Mouse (Mus musculus) Patski (cell line): ENCODE results near the gene Ahdc1. TPM values are rescaled to one million over a fixed set of nuclear protein-coding genes. Genes with fewer than 3 reads are reported as not detected.

Experiments
- ATAC-seq: fragments of 100-300 bp; one replicate; pipeline ENCODE4 v1.8.0; 2021
- CTCF ChIA-PET: fragments of 350-600 bp; sonication (Branson Sonifier 250); formaldehyde crosslinking; loops from one replicate; lab custom pipeline; 2022; ENCODE audit warnings: inconsistent platforms; lab: Charles Lee
- POLR2A ChIA-PET: fragments of 350-600 bp; sonication (Branson Sonifier 250); formaldehyde crosslinking; loops from one replicate; lab custom pipeline; 2022; ENCODE audit warnings: antibody characterized with exemption, inconsistent platforms; lab: Charles Lee
- DNase-seq: peaks from one replicate; pipeline ENCODE4 v3.0.0-alpha.2; 2011; ENCODE audit warnings: low read depth, low spot score
- H3K27me3 ChIP-seq: fragments of 371-371 bp; one replicate; pipeline ENCODE4 v1.5.1; 2021
- CTCF ChIP-seq: fragments of 100-300 bp; IDR thresholded peaks from one replicate; pipeline ENCODE4 v1.5.1; 2021
- in situ Hi-C: fragments of 300-500 bp; cut with MboI; formaldehyde crosslinking; loops from 3 replicates; pipeline ENCODE4 v1.11.1; 2018; ENCODE audit warnings: low pct_unique_long_range_greater_than_20kb, mixed read lengths
- polyA plus RNA-seq: library from polyadenylated mRNA; unstranded; gene quantifications from one replicate; pipeline ENCODE4 v1.2.3, GENCODE M21; 2021

Ahdc1 gene
- polyA plus RNA-seq, 1 experiment from 2014 or later = 25.6 TPM

GRCm38 (mm10) chr4:133118775-133119375, 107.8 kb downstream of the Ahdc1 start:
- ATAC-seq (no peak), DNase-seq (no peak)
- POLR2A ChIA-PET = no interaction called here
- CTCF ChIA-PET = interaction anchor here (1.2 kb wide), 1 partner anchor 82 kb away, joined by 3 read pairs; no protein-coding TSS in a partner anchor
- in situ Hi-C loops = no loop called here
- no peak for TF ChIP-seq CTCF
- no peaks in the 10 kb centered on the region for H3K27me3 ChIP-seq

GRCm38 (mm10) chr4:133119579-133119978, 108.5 kb downstream of the Ahdc1 start:
- H3K27me3 ChIP-seq = no peaks in the 10 kb centered on the region
- in situ Hi-C loops = no loop called here
- ATAC-seq (no peak), DNase-seq (no peak)
- CTCF ChIA-PET = interaction anchor here (1.2 kb wide), 1 partner anchor 81 kb away, joined by 3 read pairs; no protein-coding TSS in a partner anchor
- POLR2A ChIA-PET = no interaction called here
- no peak for TF ChIP-seq CTCF

- no peak for TF ChIP-seq CTCF
- no peaks in the 10 kb centered on the region for H3K27me3 ChIP-seq
Measured at GRCm38 (mm10) chr4:133120833-133121321, 109.8 kb downstream of the Ahdc1 start.

GRCm38 (mm10) chr4:133121416-133121815, 110.4 kb downstream of the Ahdc1 start:
- no peaks in the 10 kb centered on the region for H3K27me3 ChIP-seq
- ATAC-seq (no peak), DNase-seq (no peak)
- no peak for TF ChIP-seq CTCF
- CTCF ChIA-PET = interaction anchor here (1.1 kb wide), 1 partner anchor 9 kb away, joined by 3 read pairs; no protein-coding TSS in a partner anchor
- POLR2A ChIA-PET = no interaction called here
- in situ Hi-C loops = no loop called here

More at GRCm38 (mm10) chr4:133120833-133121321, 109.8 kb downstream of the Ahdc1 start:
- no peak for ATAC-seq
- in situ Hi-C loops = no loop called here
- no peak for DNase-seq
- CTCF ChIA-PET = interaction anchor here (1.1 kb wide), 1 partner anchor 9 kb away, joined by 3 read pairs; no protein-coding TSS in a partner anchor
- POLR2A ChIA-PET = interaction anchor here (0.8 kb wide), 1 partner anchor 107 kb away, joined by 4 read pairs; no protein-coding TSS in a partner anchor

- TF ChIP-seq CTCF = no peak
- no peaks in the 10 kb centered on the region for H3K27me3 ChIP-seq
- ChIA-PET POLR2A (no interaction called here), CTCF (interaction anchor here (1.1 kb wide), 1 partner anchor 10 kb away, joined by 3 read pairs; no protein-coding TSS in a partner anchor)
- DNase-seq (no peak), ATAC-seq (no peak)
- in situ Hi-C loops = no loop called here
Measured at GRCm38 (mm10) chr4:133121974-133122637, 111.0 kb downstream of the Ahdc1 start.

- no peaks in the 10 kb centered on the region for H3K27me3 ChIP-seq
- no peak for ATAC-seq
- in situ Hi-C loops = loop anchor here (5.0 kb wide), 1 partner anchor 55 kb away; no protein-coding TSS in a partner anchor
- no peak for TF ChIP-seq CTCF
- ChIA-PET CTCF (no interaction called here), POLR2A (no interaction called here)
- DNase-seq = no peak
Measured at GRCm38 (mm10) chr4:133127079-133127478, 116.0 kb downstream of the Ahdc1 start.

Other genes starting within 250 kb of the Ahdc1 start
- gene Rpa2, start 242.9 kb upstream of the Ahdc1 start, polyA plus RNA-seq = 15.5 TPM
- gene Themis2, start 214.9 kb upstream of the Ahdc1 start, polyA plus RNA-seq = not detected
- 52.8 TPM for gene Ppp1r8, start 168.1 kb upstream of the Ahdc1 start, polyA plus RNA-seq
- gene Stx12, start 126.8 kb upstream of the Ahdc1 start, polyA plus RNA-seq = 48.6 TPM
- 25.4 TPM for gene Fam76a, start 88.7 kb upstream of the Ahdc1 start, polyA plus RNA-seq
- gene Fgr, start 37.2 kb upstream of the Ahdc1 start, polyA plus RNA-seq = not detected
- gene Wasf2, start 119.2 kb downstream of the Ahdc1 start, polyA plus RNA-seq = 36.1 TPM
- gene Cd164l2, start 200.9 kb downstream of the Ahdc1 start, polyA plus RNA-seq = 0.51 TPM
- 0.63 TPM for gene Gpr3, start 201.3 kb downstream of the Ahdc1 start, polyA plus RNA-seq
- gene Map3k6, start 229.6 kb downstream of the Ahdc1 start, polyA plus RNA-seq = 3.3 TPM